Mouse (Mus musculus) heart, embryonic 14.5 days (tissue): ENCODE results near the gene Ptpn4. TPM values are rescaled to one million over a fixed set of nuclear protein-coding genes. Genes with fewer than 3 reads are reported as not detected.

Experiments used
- ATAC-seq: fragments of 200-750 bp; cut with Nextera tagmentation; 2 replicates; pipeline ENCODE4 v1.8.0; 2017; ENCODE audit warnings: low read depth, moderate TSS enrichment; ENCODE audit not compliant: insufficient number of reproducible peaks, insufficient read depth, low FRiP score
- H3K27ac ChIP-seq, 2 experiments: fragments of 200-500 bp in 1 of 2; fragments of 300-500 bp in 1 of 2; sonication (generic) in 1 of 2; replicated peaks in 1 of 2; 2 replicates each; pipeline ENCODE4 v1.5.1; 2012 to 2014; ENCODE audit warnings: low read depth in 2 of 2, low read length in 2 of 2, control low read depth in 1 of 2, mild to moderate bottlenecking in 1 of 2, mixed read lengths in 1 of 2; ENCODE audit not compliant: control insufficient read depth in 1 of 2, insufficient read depth in 1 of 2
- H3K27me3 ChIP-seq: fragments of 300-500 bp; sonication (generic); 2 replicates; pipeline ENCODE4 v1.6.1; 2014; ENCODE audit warnings: mild to moderate bottlenecking, low read length, control low read depth; ENCODE audit not compliant: control insufficient read depth, insufficient read depth
- H3K36me3 ChIP-seq: fragments of 300-500 bp; sonication (generic); 2 replicates; pipeline ENCODE4 v1.6.1; 2014; ENCODE audit warnings: mild to moderate bottlenecking, control low read depth, low read length, mixed read lengths; ENCODE audit not compliant: control insufficient read depth, insufficient read depth
- H3K4me1 ChIP-seq, 2 experiments: fragments of 200-500 bp in 1 of 2; fragments of 300-500 bp in 1 of 2; sonication (generic) in 1 of 2; 2 replicates each; pipeline ENCODE4 v1.6.1; 2012 to 2014; ENCODE audit warnings: low read length in 2 of 2, control low read depth in 1 of 2, mixed read lengths in 1 of 2; ENCODE audit not compliant: control insufficient read depth in 2 of 2, insufficient read depth in 2 of 2
- H3K4me2 ChIP-seq: fragments of 300-500 bp; sonication (generic); 2 replicates; pipeline ENCODE4 v1.6.1; 2014; ENCODE audit warnings: mild to moderate bottlenecking, low read length
- H3K4me3 ChIP-seq, 2 experiments: fragments of 200-500 bp in 1 of 2; fragments of 300-500 bp in 1 of 2; sonication (generic) in 1 of 2; 2 replicates each; pipeline ENCODE4 v1.5.1; 2012 to 2014; ENCODE audit warnings: low read length in 2 of 2, mild to moderate bottlenecking in 2 of 2, control low read depth in 1 of 2, low read depth in 1 of 2, moderate library complexity in 1 of 2; ENCODE audit not compliant: control insufficient read depth in 1 of 2, insufficient read depth in 1 of 2
- H3K9ac ChIP-seq: fragments of 300-500 bp; sonication (generic); 2 replicates; pipeline ENCODE4 v1.6.1; 2014; ENCODE audit warnings: mild to moderate bottlenecking, low read length
- H3K9me3 ChIP-seq: fragments of 300-500 bp; sonication (generic); 2 replicates; pipeline ENCODE4 v1.6.1; 2016; ENCODE audit warnings: low read length, control low read depth; ENCODE audit not compliant: control insufficient read depth
- WGBS: fragments of 180-500 bp; shearing (Covaris S2); extraction: QIAGEN DNeasy Blood & Tissue Kit; methylation state at CpG from one replicate; pipeline ENCODE4 v1.1.7; 2014; 5-methylcytosine and 5-hydroxymethylcytosine counted together
- polyA plus RNA-seq: library from polyadenylated mRNA; unstranded; fragments of >200 nt; fragmentation: Nextera tagmentation; extraction: Ambion mirVana; gene quantifications from 2 replicates; pipeline ENCODE4 v1.2.1, GENCODE M21; 2014

The Ptpn4 gene
- polyA plus RNA-seq, 1 experiment from 2014 or later, result 7.5 TPM

DNA sequence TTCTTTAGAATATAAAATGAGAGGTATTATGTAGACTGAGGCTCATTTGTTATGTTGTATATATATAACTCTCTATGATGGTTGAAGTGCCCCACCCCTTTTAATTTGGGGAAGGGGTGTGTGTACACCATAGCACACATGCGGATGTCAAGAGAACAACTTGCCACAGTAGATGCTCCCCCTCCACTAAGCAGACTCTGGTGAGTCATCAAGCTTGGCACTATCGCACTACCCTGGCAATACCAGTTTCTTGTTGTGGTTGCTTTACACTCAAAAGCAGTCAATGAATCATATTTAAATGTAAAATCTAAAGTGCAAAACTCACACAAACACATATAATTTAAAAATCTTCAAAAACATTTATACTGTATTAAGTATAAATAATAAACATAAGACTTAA lies 31.4 kb downstream of the Ptpn4 start:
- no peaks in the 10 kb centered on the region for H3K9me3 ChIP-seq
- 0 out of 2 replicates have a peak, but pooled peaks cover 3% of the 10 kb centered on the region for H3K36me3 ChIP-seq
- no peaks in the 10 kb centered on the region for H3K4me1 ChIP-seq
- no peak overlapping the region for H3K9ac ChIP-seq
- H3K4me2 ChIP-seq, result no peak overlapping the region
- no peaks in the 10 kb centered on the region for H3K27me3 ChIP-seq
- no peak overlapping the region for H3K4me3 ChIP-seq
- ATAC-seq, result no peak
- H3K27ac ChIP-seq, result no peak overlapping the region
- WGBS, result 84% methylated on average over 2 of the region's 2 CpGs

GRCm38 (mm10) chr1:119804586-119804985 lies 32.8 kb downstream of the Ptpn4 start:
- Histone ChIP-seq H3K4me3 (no peak overlapping the region), H3K9ac (no peak overlapping the region), H3K27me3 (no peaks in the 10 kb centered on the region), H3K36me3 (0 out of 2 replicates have a peak, but pooled peaks cover 4% of the 10 kb centered on the region), H3K9me3 (no peaks in the 10 kb centered on the region), H3K4me1 (no peaks in the 10 kb centered on the region), H3K4me2 (no peak overlapping the region), H3K27ac (no peak overlapping the region)
- ATAC-seq, result no peak
- 81% methylated on average over 1 of the region's 1 CpGs for WGBS

- Histone ChIP-seq H3K4me1 (0 out of 4 replicates have a peak, but pooled peaks cover 0 to 4% of the 10 kb centered on the region in 2 experiments), H3K9me3 (no peaks in the 10 kb centered on the region), H3K36me3 (no peaks in the 10 kb centered on the region), H3K4me2 (no peak overlapping the region), H3K27ac (no peak overlapping the region), H3K27me3 (no peaks in the 10 kb centered on the region), H3K4me3 (no peak overlapping the region), H3K9ac (no peak overlapping the region)
- ATAC-seq, result no peak
Observed at GRCm38 (mm10) chr1:119795174-119795573, 42.2 kb downstream of the Ptpn4 start.

DNA sequence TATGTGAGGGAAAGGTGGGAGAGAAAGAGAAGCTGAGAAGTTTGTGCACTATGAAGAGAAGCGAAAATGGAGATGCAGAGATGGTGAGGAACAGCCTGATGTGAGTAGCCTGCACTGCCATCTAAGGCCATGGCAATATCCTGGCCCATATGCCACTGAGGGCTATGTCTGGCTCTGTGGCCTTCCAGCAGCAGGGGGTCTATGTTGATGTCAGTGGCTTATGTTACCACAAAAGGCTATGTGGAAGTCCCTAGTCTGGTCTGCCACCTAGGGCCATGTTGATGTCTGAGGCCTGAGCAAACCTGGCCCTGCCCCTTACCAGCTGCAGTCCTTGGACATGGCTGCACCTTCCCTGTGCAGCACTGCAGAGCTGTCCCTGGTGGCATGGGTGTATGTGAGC lies 43.1 kb downstream of the Ptpn4 start:
- no peak overlapping the region for H3K4me2 ChIP-seq
- 0 out of 4 replicates have a peak, but pooled peaks cover 0 to 4% of the 10 kb centered on the region in 2 experiments for H3K4me1 ChIP-seq
- no peaks in the 10 kb centered on the region for H3K36me3 ChIP-seq
- no peaks in the 10 kb centered on the region for H3K27me3 ChIP-seq
- H3K27ac ChIP-seq, result no peak overlapping the region
- no peak overlapping the region for H3K9ac ChIP-seq
- no peak for ATAC-seq
- no peak overlapping the region for H3K4me3 ChIP-seq
- no peaks in the 10 kb centered on the region for H3K9me3 ChIP-seq
- WGBS, result 76% methylated on average over 1 of the region's 1 CpGs

GRCm38 (mm10) chr1:119790616-119791015 lies 46.8 kb downstream of the Ptpn4 start:
- Histone ChIP-seq H3K4me2 (no peak overlapping the region), H3K27ac (no peak overlapping the region), H3K36me3 (no peaks in the 10 kb centered on the region), H3K9me3 (no peaks in the 10 kb centered on the region), H3K27me3 (no peaks in the 10 kb centered on the region), H3K4me1 (no peaks in the 10 kb centered on the region), H3K9ac (no peak overlapping the region), H3K4me3 (no peak overlapping the region)
- 89% methylated on average over 1 of the region's 1 CpGs for WGBS
- no peak for ATAC-seq

DNA sequence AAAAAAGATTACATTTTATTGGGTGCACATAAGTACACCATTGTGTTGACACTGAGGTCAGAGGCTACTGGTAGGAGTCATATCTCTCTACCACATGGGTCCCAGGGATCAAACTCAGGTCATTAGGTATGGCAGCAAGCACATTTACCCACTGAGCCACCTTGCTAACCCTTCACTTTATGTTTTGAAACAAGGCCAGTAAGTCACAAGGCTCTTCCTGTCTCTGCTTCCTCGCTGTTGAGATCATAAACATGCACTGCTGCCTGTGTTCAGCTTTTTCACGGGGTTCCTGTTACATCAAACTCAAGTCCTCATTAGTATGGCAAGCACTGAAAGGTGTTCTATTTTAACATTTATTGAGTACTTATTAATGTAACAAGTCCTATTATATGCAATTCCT lies 61.5 kb downstream of the Ptpn4 start:
- no peak overlapping the region for H3K9ac ChIP-seq
- H3K36me3 ChIP-seq, result peaks cover 3% of the 10 kb centered on the region; the same call in 1 of the 2 replicates
- WGBS, result 69% methylated on average over 2 of the region's 2 CpGs
- no peaks in the 10 kb centered on the region for H3K9me3 ChIP-seq
- H3K4me3 ChIP-seq, result no peak overlapping the region
- H3K27me3 ChIP-seq, result no peaks in the 10 kb centered on the region
- no peak overlapping the region for H3K27ac ChIP-seq
- H3K4me2 ChIP-seq, result no peak overlapping the region
- H3K4me1 ChIP-seq, result no peaks in the 10 kb centered on the region
- no peak for ATAC-seq

GRCm38 (mm10) chr1:119735692-119736091 lies 101.7 kb downstream of the Ptpn4 start:
- Histone ChIP-seq H3K27me3 (no peaks in the 10 kb centered on the region), H3K4me1 (no peaks in the 10 kb centered on the region), H3K4me3 (no peak overlapping the region)

DNA sequence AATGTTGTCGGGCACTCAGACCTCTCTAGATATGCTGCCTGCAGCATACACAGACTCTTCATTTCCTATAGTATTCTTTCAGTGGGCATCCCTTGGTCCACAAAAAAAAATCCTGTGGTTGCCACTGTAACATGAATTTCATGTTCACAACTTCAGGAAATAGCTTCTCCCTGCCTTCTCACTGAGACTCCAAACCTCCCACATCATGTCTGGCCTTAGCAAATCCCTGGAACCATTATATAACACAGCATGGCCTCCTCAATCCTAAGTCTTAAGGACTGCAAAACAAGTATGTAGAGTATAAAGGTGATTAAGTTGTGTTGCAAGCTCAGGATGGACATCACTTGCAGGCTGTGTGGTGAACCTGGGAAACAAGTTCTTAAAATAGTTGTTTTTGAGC lies 102.6 kb downstream of the Ptpn4 start:
- ATAC-seq, result no peak
- H3K4me3 ChIP-seq, result no peak overlapping the region
- H3K9me3 ChIP-seq, result peaks cover under 1% of the 10 kb centered on the region
- H3K4me2 ChIP-seq, result no peak overlapping the region
- no peaks in the 10 kb centered on the region for H3K27me3 ChIP-seq
- H3K9ac ChIP-seq, result no peak overlapping the region
- 94% methylated on average over 1 of the region's 1 CpGs for WGBS
- H3K4me1 ChIP-seq, result no peaks in the 10 kb centered on the region
- H3K27ac ChIP-seq, result no peak overlapping the region
- peaks cover 10% of the 10 kb centered on the region for H3K36me3 ChIP-seq

More at GRCm38 (mm10) chr1:119735692-119736091, 101.7 kb downstream of the Ptpn4 start:
- H3K36me3 ChIP-seq, result peaks cover 19% of the 10 kb centered on the region
- H3K4me2 ChIP-seq, result no peak overlapping the region
- peaks cover 10% of the 10 kb centered on the region for H3K9me3 ChIP-seq
- H3K27ac ChIP-seq, result no peak overlapping the region
- no peak for ATAC-seq
- no peak overlapping the region for H3K9ac ChIP-seq
